Mouse (Mus musculus) stomach, postnatal 0 days (tissue): Measurements from ENCODE around the gene Dusp7. TPM values are rescaled to one million over a fixed set of nuclear protein-coding genes. Genes with fewer than 3 reads are reported as not detected.

Experiments
- ATAC-seq: fragments of 200-750 bp; cut with Nextera tagmentation; 2 replicates; pipeline ENCODE4 v1.8.0; 2017; ENCODE audit not compliant: low FRiP score, low TSS enrichment
- DNase-seq: peaks from one replicate; pipeline ENCODE4 v3.0.0-alpha.2; 2016; ENCODE audit warnings: low spot score
- H3K27ac ChIP-seq: fragments of 300-500 bp; sonication (generic); replicated peaks from 2 replicates; pipeline ENCODE4 v1.5.1; 2014; ENCODE audit warnings: mild to moderate bottlenecking, control low read depth
- H3K27me3 ChIP-seq: fragments of 300-500 bp; sonication (generic); 2 replicates; pipeline ENCODE4 v1.6.1; 2014; ENCODE audit warnings: low read length; ENCODE audit not compliant: control insufficient read depth, insufficient read depth
- H3K36me3 ChIP-seq: fragments of 300-500 bp; sonication (generic); 2 replicates; pipeline ENCODE4 v1.6.1; 2014; ENCODE audit warnings: low read length, mixed read lengths; ENCODE audit not compliant: control insufficient read depth, insufficient read depth
- H3K4me1 ChIP-seq: fragments of 300-500 bp; sonication (generic); replicated peaks from 2 replicates; pipeline ENCODE4 v1.6.1; 2014; ENCODE audit warnings: antibody characterized with exemption; ENCODE audit not compliant: control insufficient read depth, insufficient read depth
- H3K4me2 ChIP-seq: fragments of 300-500 bp; sonication (generic); replicated peaks from 2 replicates; pipeline ENCODE4 v1.6.1; 2014; ENCODE audit warnings: low read depth, mild to moderate bottlenecking, control low read depth, moderate library complexity
- H3K4me3 ChIP-seq: fragments of 300-500 bp; sonication (generic); 2 replicates; pipeline ENCODE4 v1.5.1; 2014; ENCODE audit warnings: low read depth, low read length, control low read depth
- H3K9ac ChIP-seq: fragments of 300-500 bp; sonication (generic); 2 replicates; pipeline ENCODE4 v1.6.1; 2014; ENCODE audit warnings: mild to moderate bottlenecking, low read length, control low read depth, mixed read lengths
- H3K9me3 ChIP-seq: fragments of 300-500 bp; sonication (generic); 2 replicates; pipeline ENCODE4 v1.6.1; 2016; ENCODE audit warnings: low read length; ENCODE audit not compliant: control insufficient read depth
- CTCF ChIP-seq: IDR thresholded peaks from 2 replicates; pipeline ENCODE4 v1.5.1; 2016; ENCODE audit warnings: antibody characterized with exemption, low read depth, mild to moderate bottlenecking, moderate library complexity
- EP300 ChIP-seq: optimal IDR thresholded peaks from 2 replicates; pipeline ENCODE3; 2016; ENCODE audit warnings: antibody characterized with exemption
- WGBS: fragments of 180-500 bp; shearing (Covaris S2); extraction: QIAGEN DNeasy Blood & Tissue Kit; methylation state at CpG from one replicate; pipeline ENCODE4 v1.1.7; 2014; 5-methylcytosine and 5-hydroxymethylcytosine counted together
- polyA plus RNA-seq: library from polyadenylated mRNA; unstranded; fragments of >200 nt; fragmentation: Nextera tagmentation; extraction: Ambion mirVana; gene quantifications from 2 replicates; pipeline ENCODE4 v1.2.1, GENCODE M21; 2015

Dusp7 gene
- polyA plus RNA-seq, 1 experiment from 2014 or later, result 12.7 TPM

- DNase-seq, result peak; percentile 39
- ATAC-seq, result peak; percentile 56
- TF ChIP-seq CTCF, result peak; percentile 65
- no peak for TF ChIP-seq EP300
- Histone ChIP-seq H3K27ac (peak overlapping the region; percentile 18; the same call in 1 of the 2 replicates), H3K4me3 (no peak overlapping the region), H3K9ac (peak overlapping the region; percentile 31; the same call in 1 of the 2 replicates), H3K4me1 (no peaks in the 10 kb centered on the region), H3K27me3 (no peaks in the 10 kb centered on the region), H3K4me2 (no peak overlapping the region), H3K9me3 (no peaks in the 10 kb centered on the region), H3K36me3 (no peaks in the 10 kb centered on the region)
- 40% methylated on average over 11 of the region's 11 CpGs for WGBS
These were observed 26.5 kb downstream of the Dusp7 start for GRCm38 (mm10) chr9:106394649-106395602.

GRCm38 (mm10) chr9:106397733-106398132 lies 29.3 kb downstream of the Dusp7 start:
- Histone ChIP-seq H3K27ac (no peak overlapping the region), H3K9ac (no peak overlapping the region; the same call in 1 of the 2 replicates), H3K4me2 (no peak overlapping the region), H3K36me3 (no peaks in the 10 kb centered on the region), H3K4me3 (no peak overlapping the region), H3K27me3 (no peaks in the 10 kb centered on the region), H3K4me1 (no peaks in the 10 kb centered on the region), H3K9me3 (no peaks in the 10 kb centered on the region)
- 52% methylated on average over 4 of the region's 4 CpGs for WGBS
- ATAC-seq, result no peak
- DNase-seq, result no peak
- no peak for TF ChIP-seq CTCF
- no peak for TF ChIP-seq EP300

GRCm38 (mm10) chr9:106398667-106399311 lies 30.4 kb downstream of the Dusp7 start:
- Histone ChIP-seq H3K4me2 (no peak overlapping the region), H3K27me3 (no peaks in the 10 kb centered on the region), H3K4me3 (no peak overlapping the region), H3K27ac (no peak overlapping the region), H3K36me3 (no peaks in the 10 kb centered on the region), H3K4me1 (no peaks in the 10 kb centered on the region), H3K9me3 (no peaks in the 10 kb centered on the region), H3K9ac (no peak overlapping the region)
- WGBS, result 66% methylated on average over 9 of the region's 9 CpGs
- ATAC-seq (no peak), DNase-seq (no peak)
- TF ChIP-seq CTCF, result no peak
- no peak for TF ChIP-seq EP300

- Histone ChIP-seq H3K4me3 (no peak overlapping the region), H3K27ac (no peak overlapping the region), H3K4me2 (no peak overlapping the region), H3K27me3 (no peaks in the 10 kb centered on the region), H3K4me1 (no peaks in the 10 kb centered on the region), H3K9me3 (no peaks in the 10 kb centered on the region), H3K9ac (no peak overlapping the region), H3K36me3 (no peaks in the 10 kb centered on the region)
- no peak for ATAC-seq
- TF ChIP-seq EP300 (no peak), CTCF (no peak)
- WGBS, result 63% methylated on average over 3 of the region's 3 CpGs
- no peak for DNase-seq
These were observed 31.4 kb downstream of the Dusp7 start for GRCm38 (mm10) chr9:106399808-106400207.

GRCm38 (mm10) chr9:106402149-106402548 lies 33.7 kb downstream of the Dusp7 start:
- no peaks in the 10 kb centered on the region for H3K36me3 ChIP-seq
- DNase-seq (no peak), ATAC-seq (no peak)
- no peak overlapping the region for H3K4me2 ChIP-seq
- H3K4me3 ChIP-seq, result no peak overlapping the region
- H3K9ac ChIP-seq, result no peak overlapping the region
- 70% methylated on average over 5 of the region's 5 CpGs for WGBS
- TF ChIP-seq EP300 (no peak), CTCF (no peak)
- no peak overlapping the region for H3K27ac ChIP-seq
- H3K4me1 ChIP-seq, result 0 out of 2 replicates have a peak, but pooled peaks cover 3% of the 10 kb centered on the region
- no peaks in the 10 kb centered on the region for H3K9me3 ChIP-seq
- H3K27me3 ChIP-seq, result no peaks in the 10 kb centered on the region
